Mouse (Mus musculus): Measurements from ENCODE around the gene Gys1.

DNA sequence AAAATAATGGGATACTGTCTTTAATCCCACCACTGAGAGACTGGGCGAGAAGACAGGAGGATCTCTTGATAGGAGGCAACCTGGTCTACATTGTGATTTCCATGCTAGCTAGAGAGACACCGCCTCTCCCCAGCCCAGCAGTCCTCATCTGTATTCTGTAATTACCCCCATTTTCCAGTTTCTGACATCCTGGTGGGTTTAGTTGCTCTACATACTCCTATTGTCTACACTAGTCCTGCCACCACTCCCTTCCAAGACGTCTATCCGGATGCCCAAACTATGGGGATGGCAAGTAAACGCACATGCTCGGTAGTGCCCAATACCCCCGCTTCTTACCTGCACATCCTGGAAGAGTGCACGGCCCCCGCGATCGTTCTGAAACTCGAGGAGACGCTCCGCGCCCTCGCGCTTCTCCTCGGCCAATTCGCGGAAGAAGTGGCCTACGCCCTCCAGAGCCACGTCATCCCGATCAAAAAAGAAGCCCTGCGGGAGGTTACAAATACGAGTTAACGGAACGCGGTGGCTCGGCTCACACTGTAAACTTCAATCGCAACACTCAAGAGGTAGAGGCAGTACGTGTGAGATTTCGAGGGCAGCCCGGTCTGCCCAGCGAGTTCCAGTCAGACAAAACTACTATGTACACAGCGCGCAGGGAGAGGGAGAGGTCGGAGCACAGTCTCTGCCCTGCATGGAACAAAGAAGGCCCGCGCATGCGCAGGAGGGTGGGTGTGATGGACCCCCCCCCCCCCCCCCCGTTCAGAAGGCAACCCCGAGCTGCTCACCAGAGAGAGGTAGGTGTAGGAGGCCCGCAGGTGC lies 24.3 kb downstream of the Gys1 start:
- TF ChIP-seq CTCF (IDR thresholded peaks at IDR 0.05; ENCODE audit: extremely low read depth, insufficient read length, insufficient replicate concordance, low read depth, low read length) (no peak), POLR2A (IDR thresholded peaks at IDR 0.05; ENCODE audit: low read depth, low read length) (no peak)
